Mouse (Mus musculus) neural tube, embryonic 11.5 days (tissue): Measurements from ENCODE around the gene Antxr1. TPM values are rescaled to one million over a fixed set of nuclear protein-coding genes. Genes with fewer than 3 reads are reported as not detected.

Experiments
- ATAC-seq: fragments of 200-750 bp; cut with Nextera tagmentation; 2 replicates; pipeline ENCODE4 v1.8.0; 2017; ENCODE audit warnings: moderate number of reproducible peaks, mild to moderate bottlenecking, moderate TSS enrichment, moderate library complexity; ENCODE audit not compliant: insufficient read depth, low FRiP score, low TSS enrichment
- DNase-seq: peaks from one replicate; pipeline ENCODE4 v3.0.0-alpha.2; 2015; ENCODE audit warnings: low spot score
- H3K27ac ChIP-seq: fragments of 300-500 bp; sonication (generic); 2 replicates; pipeline ENCODE4 v1.5.1; 2014; ENCODE audit warnings: low read depth, mild to moderate bottlenecking, low read length
- H3K27me3 ChIP-seq: fragments of 300-500 bp; sonication (generic); 2 replicates; pipeline ENCODE4 v1.6.1; 2014; ENCODE audit warnings: mild to moderate bottlenecking, low read length, mixed read lengths; ENCODE audit not compliant: control insufficient read depth, insufficient read depth
- H3K36me3 ChIP-seq: fragments of 300-500 bp; sonication (generic); 2 replicates; pipeline ENCODE4 v1.6.1; 2014; ENCODE audit warnings: mild to moderate bottlenecking, low read length, moderate library complexity, mixed read lengths; ENCODE audit not compliant: control insufficient read depth, insufficient read depth
- H3K4me1 ChIP-seq: fragments of 300-500 bp; sonication (generic); 2 replicates; pipeline ENCODE4 v1.6.1; 2014; ENCODE audit warnings: low read length, mixed read lengths; ENCODE audit not compliant: control insufficient read depth, insufficient read depth
- H3K4me2 ChIP-seq: fragments of 300-500 bp; sonication (generic); 2 replicates; pipeline ENCODE4 v1.6.1; 2014; ENCODE audit warnings: low read depth, mild to moderate bottlenecking, moderate library complexity
- H3K4me3 ChIP-seq: fragments of 300-500 bp; sonication (generic); 2 replicates; pipeline ENCODE4 v1.5.1; 2014; ENCODE audit warnings: low read depth, low read length
- H3K9ac ChIP-seq: fragments of 300-500 bp; sonication (generic); 2 replicates; pipeline ENCODE4 v1.6.1; 2014; ENCODE audit warnings: mild to moderate bottlenecking, low read length
- H3K9me3 ChIP-seq: fragments of 300-500 bp; sonication (generic); 2 replicates; pipeline ENCODE4 v1.6.1; 2016; ENCODE audit warnings: low read length; ENCODE audit not compliant: control insufficient read depth
- WGBS: fragments of 180-500 bp; shearing (Covaris S2); extraction: QIAGEN DNeasy Blood & Tissue Kit; methylation state at CpG from one replicate; pipeline ENCODE4 v1.1.7; 2014; 5-methylcytosine and 5-hydroxymethylcytosine counted together
- polyA plus RNA-seq: library from polyadenylated mRNA; unstranded; fragments of >200 nt; fragmentation: Nextera tagmentation; extraction: Ambion mirVana; gene quantifications from 2 replicates; pipeline ENCODE4 v1.2.1, GENCODE M21; 2014

The Antxr1 gene
- polyA plus RNA-seq, 1 experiment from 2014 or later, result 6.0 TPM

DNA sequence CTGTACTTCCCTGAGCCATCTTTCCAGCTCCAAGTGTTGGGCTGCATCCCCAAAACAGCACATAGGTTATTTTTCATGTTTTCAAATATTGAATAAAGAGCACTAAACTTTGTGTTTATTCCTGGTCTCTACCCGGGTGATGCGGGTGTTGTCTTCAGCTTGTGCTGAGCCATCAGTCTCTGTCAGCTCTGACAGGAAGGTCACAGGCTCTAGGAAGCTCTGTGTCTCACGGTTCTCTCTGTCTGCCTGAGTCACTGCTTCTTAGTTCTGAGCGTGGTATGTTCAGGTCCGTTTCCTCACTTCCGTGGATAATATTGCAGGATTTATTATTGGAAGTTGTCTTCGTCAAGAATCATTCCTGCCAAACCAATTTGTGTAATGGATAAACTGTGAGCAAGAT lies 213.7 kb downstream of the Antxr1 start:
- Histone ChIP-seq H3K4me1 (no peaks in the 10 kb centered on the region), H3K27ac (no peak overlapping the region), H3K4me2 (no peak overlapping the region), H3K4me3 (no peak overlapping the region), H3K36me3 (no peaks in the 10 kb centered on the region), H3K27me3 (no peaks in the 10 kb centered on the region), H3K9me3 (no peaks in the 10 kb centered on the region), H3K9ac (no peak overlapping the region)
- 85% methylated on average over 7 of the region's 7 CpGs for WGBS
- no peak for ATAC-seq
- DNase-seq, result no peak

GRCm38 (mm10) chr6:87120661-87121060 lies 215.0 kb downstream of the Antxr1 start:
- Histone ChIP-seq H3K4me3 (no peak overlapping the region), H3K36me3 (no peaks in the 10 kb centered on the region), H3K4me2 (no peak overlapping the region), H3K9me3 (no peaks in the 10 kb centered on the region), H3K27me3 (no peaks in the 10 kb centered on the region), H3K9ac (no peak overlapping the region), H3K4me1 (no peaks in the 10 kb centered on the region), H3K27ac (no peak overlapping the region)
- ATAC-seq (no peak), DNase-seq (no peak)
- 87% methylated on average over 6 of the region's 6 CpGs for WGBS

DNA sequence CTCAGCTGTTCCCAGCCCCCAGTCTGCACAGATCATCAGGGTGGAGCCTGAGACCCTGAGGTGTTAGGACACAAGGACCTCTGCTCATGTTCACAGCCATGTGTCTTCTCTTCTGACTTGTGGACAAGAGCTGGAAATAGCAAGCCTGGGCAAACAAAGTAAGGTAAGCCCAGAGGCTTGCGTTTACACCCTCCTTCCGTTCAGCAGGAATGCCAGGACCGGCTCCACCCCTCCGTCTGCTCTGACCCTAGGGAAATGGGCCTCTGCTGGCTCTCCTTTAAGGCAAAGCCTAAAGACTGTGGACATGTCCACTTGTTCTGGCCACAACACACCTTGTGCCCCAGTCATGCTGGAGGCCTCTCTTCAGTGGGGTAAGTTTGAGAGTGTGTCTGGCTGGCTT lies 215.6 kb downstream of the Antxr1 start:
- DNase-seq, result no peak
- no peaks in the 10 kb centered on the region for H3K4me1 ChIP-seq
- H3K27ac ChIP-seq, result no peak overlapping the region
- ATAC-seq, result no peak
- no peaks in the 10 kb centered on the region for H3K9me3 ChIP-seq
- H3K27me3 ChIP-seq, result no peaks in the 10 kb centered on the region
- WGBS, result 68% methylated on average over 4 of the region's 4 CpGs
- no peak overlapping the region for H3K4me2 ChIP-seq
- H3K9ac ChIP-seq, result no peak overlapping the region
- no peak overlapping the region for H3K4me3 ChIP-seq
- no peaks in the 10 kb centered on the region for H3K36me3 ChIP-seq

- Histone ChIP-seq H3K27me3 (no peaks in the 10 kb centered on the region), H3K4me2 (no peak overlapping the region), H3K9ac (no peak overlapping the region), H3K9me3 (no peaks in the 10 kb centered on the region), H3K4me3 (no peak overlapping the region), H3K36me3 (no peaks in the 10 kb centered on the region), H3K4me1 (no peaks in the 10 kb centered on the region), H3K27ac (no peak overlapping the region)
- DNase-seq, result no peak
- 86% methylated on average over 20 of the region's 20 CpGs for WGBS
- no peak for ATAC-seq
Measured at GRCm38 (mm10) chr6:87119066-87119837, 216.4 kb downstream of the Antxr1 start.

DNA sequence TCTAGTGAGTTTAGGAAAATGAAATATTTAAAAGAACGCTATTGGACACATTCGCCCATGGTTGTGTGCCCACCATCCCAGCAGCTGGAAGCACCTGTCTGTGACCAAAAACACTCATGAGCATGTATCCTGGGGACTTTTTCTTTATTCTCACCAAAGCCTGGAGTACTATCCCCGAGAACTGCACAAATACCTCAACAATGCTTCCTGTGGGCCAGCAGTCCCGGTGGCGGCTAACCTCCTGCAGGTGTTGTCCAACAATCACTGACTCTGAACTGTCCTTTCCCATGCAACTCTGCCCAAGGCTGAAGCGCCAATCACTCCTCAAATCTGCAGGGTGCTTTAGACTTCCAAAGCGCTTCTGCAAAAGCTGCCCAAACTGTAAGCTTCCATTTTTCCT lies 219.0 kb downstream of the Antxr1 start:
- Histone ChIP-seq H3K9ac (no peak overlapping the region), H3K27me3 (no peaks in the 10 kb centered on the region), H3K4me1 (no peaks in the 10 kb centered on the region), H3K4me2 (no peak overlapping the region), H3K36me3 (no peaks in the 10 kb centered on the region), H3K27ac (no peak overlapping the region), H3K9me3 (no peaks in the 10 kb centered on the region), H3K4me3 (no peak overlapping the region)
- DNase-seq, result no peak
- WGBS, result 87% methylated on average over 7 of the region's 7 CpGs
- ATAC-seq, result no peak

DNA sequence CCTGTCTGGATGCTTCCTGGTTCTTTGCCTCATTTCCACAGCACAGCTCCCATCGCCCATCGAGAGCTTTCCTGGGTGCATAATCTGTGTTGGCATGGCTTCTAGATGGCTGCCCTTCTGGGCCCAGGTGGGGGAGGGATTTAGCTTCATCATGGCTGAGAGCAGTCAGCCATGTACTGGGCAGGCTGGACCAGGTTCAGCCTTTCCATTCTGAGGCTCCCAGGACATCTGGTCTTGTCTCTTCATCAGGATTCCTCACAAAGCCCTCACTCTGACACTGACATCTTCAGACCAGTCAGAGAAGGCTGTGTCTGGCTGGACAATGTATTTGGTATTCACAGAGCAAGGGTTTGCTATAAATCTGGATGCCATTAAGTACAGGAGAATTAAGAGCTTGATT lies 219.6 kb downstream of the Antxr1 start:
- 91% methylated on average over 2 of the region's 2 CpGs for WGBS
- ATAC-seq, result no peak

GRCm38 (mm10) chr6:87112125-87112524 lies 223.5 kb downstream of the Antxr1 start:
- H3K36me3 ChIP-seq, result no peaks in the 10 kb centered on the region
- no peak overlapping the region for H3K4me3 ChIP-seq
- DNase-seq (no peak), ATAC-seq (no peak)
- H3K4me2 ChIP-seq, result no peak overlapping the region
- no peak overlapping the region for H3K27ac ChIP-seq
- H3K9me3 ChIP-seq, result no peaks in the 10 kb centered on the region
- no peak overlapping the region for H3K9ac ChIP-seq
- H3K4me1 ChIP-seq, result no peaks in the 10 kb centered on the region
- 87% methylated on average over 6 of the region's 6 CpGs for WGBS
- H3K27me3 ChIP-seq, result no peaks in the 10 kb centered on the region

More for the DNA sequence above, 219.6 kb downstream of the Antxr1 start:
- H3K4me2 ChIP-seq, result no peak overlapping the region
- H3K27me3 ChIP-seq, result no peaks in the 10 kb centered on the region
- no peaks in the 10 kb centered on the region for H3K4me1 ChIP-seq
- H3K36me3 ChIP-seq, result no peaks in the 10 kb centered on the region
- H3K4me3 ChIP-seq, result no peak overlapping the region
- no peaks in the 10 kb centered on the region for H3K9me3 ChIP-seq
- no peak for DNase-seq
- H3K27ac ChIP-seq, result no peak overlapping the region
- H3K9ac ChIP-seq, result no peak overlapping the region

DNA sequence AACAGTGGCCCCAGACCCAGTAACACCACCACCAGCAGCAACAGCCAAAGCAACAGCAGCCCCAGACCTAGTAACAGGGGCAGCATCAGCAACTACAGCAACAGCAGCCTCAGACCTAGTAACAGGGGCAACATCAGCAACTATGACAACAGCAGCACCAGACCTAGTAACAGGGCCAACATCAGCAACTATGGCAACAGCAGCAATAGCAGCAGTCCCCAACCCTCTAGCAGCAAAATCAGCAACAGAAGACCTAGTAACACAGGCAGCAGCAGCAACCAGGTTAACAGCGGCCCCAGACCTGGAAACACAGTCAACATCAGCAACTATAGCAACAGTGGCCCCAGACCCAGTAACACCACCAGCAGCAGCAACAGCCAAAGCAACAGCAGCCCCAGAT lies 224.1 kb downstream of the Antxr1 start:
- H3K27me3 ChIP-seq, result no peaks in the 10 kb centered on the region
- H3K4me2 ChIP-seq, result no peak overlapping the region
- no peak overlapping the region for H3K27ac ChIP-seq
- H3K4me1 ChIP-seq, result no peaks in the 10 kb centered on the region
- no peak overlapping the region for H3K9ac ChIP-seq
- 95% methylated on average over 1 of the region's 1 CpGs for WGBS
- ATAC-seq (no peak), DNase-seq (no peak)
- H3K4me3 ChIP-seq, result no peak overlapping the region
- no peaks in the 10 kb centered on the region for H3K36me3 ChIP-seq
- no peaks in the 10 kb centered on the region for H3K9me3 ChIP-seq

DNA sequence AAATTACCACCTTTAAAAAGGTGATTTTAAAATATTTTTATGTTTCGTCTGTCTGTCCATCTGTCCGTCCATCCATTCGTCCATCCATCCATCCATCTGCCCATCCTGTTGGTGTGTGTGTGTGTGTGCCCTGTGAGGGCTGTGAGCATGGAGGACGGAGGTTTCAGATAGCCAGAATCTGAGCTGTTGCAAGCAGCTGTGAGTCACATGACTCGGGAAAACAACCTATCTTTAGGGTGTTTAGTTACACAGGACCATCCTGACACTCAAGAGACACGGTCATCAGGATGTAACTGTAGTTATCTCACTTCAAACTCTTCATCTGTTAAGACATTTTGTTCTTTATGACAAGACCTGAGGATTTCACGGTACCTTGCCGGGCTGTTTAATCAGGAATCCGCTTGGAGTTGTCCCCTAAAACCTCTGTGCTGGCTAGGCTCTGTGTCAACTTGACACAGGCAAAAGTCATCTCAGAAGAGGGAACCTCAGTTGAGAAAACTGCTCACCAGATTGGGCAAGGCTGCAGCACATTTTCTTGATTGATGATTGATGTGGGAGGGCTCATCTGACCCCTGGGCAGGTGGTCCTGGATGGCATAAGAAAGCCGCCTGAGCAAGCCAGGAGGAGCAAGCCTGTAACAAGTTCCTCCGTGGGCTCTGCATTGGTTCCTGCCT lies 231.4 kb downstream of the Antxr1 start, which contains the start of gene D6Ertd527e:
D6Ertd527e (plus strand) TSS at position 624 of the 674 bp plus-strand sequence.
- DNase-seq (no peak), ATAC-seq (no peak)
- H3K4me2 ChIP-seq, result no peak within 1 kb of the TSS
- H3K9ac ChIP-seq, result no peak within 1 kb of the TSS
- WGBS, result 81% methylated on average over 11 of the region's 11 CpGs
- H3K27ac ChIP-seq, result no peak within 1 kb of the TSS
- no peaks in the 10 kb centered on the region for H3K27me3 ChIP-seq
- no peaks in the 10 kb centered on the region for H3K9me3 ChIP-seq
- H3K36me3 ChIP-seq, result no peaks in the 10 kb centered on the region
- H3K4me3 ChIP-seq, result no peak within 1 kb of the TSS
- no peaks in the 10 kb centered on the region for H3K4me1 ChIP-seq
